Mouse (Mus musculus): ENCODE results near the gene Gm48552. TPM values are rescaled to one million over a fixed set of nuclear protein-coding genes. Genes with fewer than 3 reads are reported as not detected.

The Gm48552 gene
- 3.6 and 5.9 TPM in 2 replicates for polyA plus RNA-seq (2012; rRNA removed)

DNA sequence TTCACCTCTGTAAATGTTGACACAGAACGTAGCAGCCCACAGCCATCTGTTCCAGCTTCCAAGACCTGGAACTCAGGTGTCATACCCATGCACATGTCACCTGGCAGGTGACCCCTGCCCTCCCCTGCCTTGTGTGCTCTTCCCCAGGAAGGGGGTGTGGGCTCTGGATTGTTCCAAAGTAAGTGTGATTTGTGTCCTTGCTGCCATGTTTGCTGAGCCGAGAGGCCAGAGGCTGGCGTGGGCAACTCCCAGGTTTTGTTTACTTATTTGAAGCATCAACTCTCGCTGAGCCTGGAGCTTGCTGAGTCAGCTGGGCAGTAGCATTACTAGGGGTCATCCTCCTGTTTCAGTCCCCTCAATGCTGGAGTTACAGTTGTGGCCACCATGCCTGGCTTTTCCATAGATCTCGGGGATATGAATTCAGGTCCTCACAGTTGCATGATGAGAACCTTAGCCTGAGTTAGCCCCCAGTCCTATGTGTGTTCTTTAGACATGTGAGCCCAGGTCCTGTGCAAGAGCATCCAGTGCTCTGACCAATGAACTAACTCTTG, at the start of gene Gm48552:
Gene Gm48552, plus strand, starts transcription at position 501 of the 551 bp plus-strand sequence.
- no peak within 1 kb of the TSS for H3K4me3 ChIP-seq (replicated peaks; ENCODE audit: extremely low read depth, low read depth, low read length)
- no peak for DNase-seq
- H3K4me1 ChIP-seq (ENCODE audit: control insufficient read depth, insufficient read depth, low read length) = peaks cover 17% of the 10 kb centered on the region
- WGBS = 56% methylated on average over 5 of the region's 5 CpGs
- TF ChIP-seq CTCF (IDR thresholded peaks at IDR 0.05; ENCODE audit: insufficient read depth, low read length) (no peak), POLR2A (IDR thresholded peaks at IDR 0.05; ENCODE audit: borderline replicate concordance, extremely low read depth, low read depth, low read length) (no peak)

DNA sequence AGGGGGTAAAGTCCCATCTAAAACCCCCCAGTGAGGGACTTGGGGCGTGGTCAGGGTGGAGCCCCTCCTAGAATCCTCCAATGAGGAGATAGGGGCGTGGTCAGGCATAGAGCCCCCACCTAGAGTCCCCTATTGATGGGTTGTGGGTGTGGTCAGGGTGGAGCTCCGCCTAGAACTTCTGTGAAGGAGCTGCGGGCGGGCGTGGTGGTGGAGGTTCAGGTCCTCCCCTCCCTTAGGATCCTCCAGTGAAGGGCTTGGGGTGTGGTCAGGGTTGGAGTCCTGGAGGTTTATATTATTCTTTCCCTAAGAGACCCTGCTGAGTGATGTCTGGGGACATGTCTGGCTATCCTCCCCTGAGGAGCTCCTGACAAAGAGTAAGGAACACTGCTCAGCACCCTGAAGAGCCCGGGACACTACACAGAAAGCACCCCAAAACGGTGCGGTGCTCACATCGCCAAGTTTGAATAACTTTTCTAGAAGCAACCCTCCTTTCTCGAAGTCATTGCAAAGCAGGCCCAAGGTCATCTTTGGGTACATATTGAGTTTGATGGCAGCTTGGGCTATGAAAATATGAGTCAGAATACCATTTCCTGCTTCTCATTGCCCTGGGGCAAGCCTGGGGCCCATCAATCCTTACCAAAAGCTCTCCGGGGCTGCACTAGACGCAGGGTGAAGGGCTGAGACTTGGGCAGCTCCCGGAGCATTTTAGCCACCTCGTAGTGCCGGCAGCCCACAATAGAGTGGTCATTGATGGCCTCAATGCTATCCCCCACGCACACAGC, 48.1 kb upstream of the Gm48552 start:
- DNase-seq = no peak
- Histone ChIP-seq H3K4me1 (ENCODE audit: control insufficient read depth, insufficient read depth, low read length) (no peaks in the 10 kb centered on the region), H3K4me3 (replicated peaks; ENCODE audit: extremely low read depth, low read depth, low read length) (no peak overlapping the region)
- WGBS = 54% methylated on average over 17 of the region's 17 CpGs
- no peak for TF ChIP-seq CTCF (IDR thresholded peaks at IDR 0.05; ENCODE audit: insufficient read depth, low read length)

DNA sequence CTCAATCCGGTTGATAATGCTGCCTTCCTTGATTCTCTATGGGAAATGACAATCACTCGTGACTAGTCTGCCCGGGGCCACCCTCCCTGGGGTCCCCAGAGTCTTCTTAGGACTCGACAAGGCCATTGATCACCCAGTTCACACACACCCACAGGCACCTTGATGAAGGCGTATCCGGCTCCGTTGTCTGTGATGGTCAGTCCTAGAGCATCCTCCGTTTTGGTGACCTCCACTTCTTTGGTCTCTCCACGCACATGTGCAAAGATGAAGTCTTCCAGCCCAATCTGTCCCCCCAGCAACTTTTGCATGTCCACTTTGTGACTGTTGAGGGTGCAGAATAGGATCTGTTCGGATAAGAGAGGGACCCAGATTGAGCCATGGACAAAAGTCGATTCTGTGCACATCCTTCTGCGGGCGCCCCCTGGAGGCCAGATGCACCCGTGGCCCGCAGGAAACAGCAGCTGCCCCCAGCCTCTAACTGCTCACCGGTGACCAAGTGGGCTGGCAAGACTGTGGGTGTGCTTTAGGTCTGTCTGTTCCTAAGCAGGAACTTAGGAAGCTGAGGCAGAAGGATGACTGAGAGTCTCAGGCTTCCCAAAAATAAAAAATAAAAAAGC, 47.4 kb upstream of the Gm48552 start:
- DNase-seq = peak; percentile 77
- Histone ChIP-seq H3K4me1 (ENCODE audit: control insufficient read depth, insufficient read depth, low read length) (no peaks in the 10 kb centered on the region), H3K4me3 (replicated peaks; ENCODE audit: extremely low read depth, low read depth, low read length) (no peak overlapping the region)
- TF ChIP-seq POLR2A (IDR thresholded peaks at IDR 0.05; ENCODE audit: borderline replicate concordance, extremely low read depth, low read depth, low read length) (no peak), CTCF (IDR thresholded peaks at IDR 0.05; ENCODE audit: insufficient read depth, low read length) (peak; percentile 58)
- 36% methylated on average over 16 of the region's 16 CpGs for WGBS

DNA sequence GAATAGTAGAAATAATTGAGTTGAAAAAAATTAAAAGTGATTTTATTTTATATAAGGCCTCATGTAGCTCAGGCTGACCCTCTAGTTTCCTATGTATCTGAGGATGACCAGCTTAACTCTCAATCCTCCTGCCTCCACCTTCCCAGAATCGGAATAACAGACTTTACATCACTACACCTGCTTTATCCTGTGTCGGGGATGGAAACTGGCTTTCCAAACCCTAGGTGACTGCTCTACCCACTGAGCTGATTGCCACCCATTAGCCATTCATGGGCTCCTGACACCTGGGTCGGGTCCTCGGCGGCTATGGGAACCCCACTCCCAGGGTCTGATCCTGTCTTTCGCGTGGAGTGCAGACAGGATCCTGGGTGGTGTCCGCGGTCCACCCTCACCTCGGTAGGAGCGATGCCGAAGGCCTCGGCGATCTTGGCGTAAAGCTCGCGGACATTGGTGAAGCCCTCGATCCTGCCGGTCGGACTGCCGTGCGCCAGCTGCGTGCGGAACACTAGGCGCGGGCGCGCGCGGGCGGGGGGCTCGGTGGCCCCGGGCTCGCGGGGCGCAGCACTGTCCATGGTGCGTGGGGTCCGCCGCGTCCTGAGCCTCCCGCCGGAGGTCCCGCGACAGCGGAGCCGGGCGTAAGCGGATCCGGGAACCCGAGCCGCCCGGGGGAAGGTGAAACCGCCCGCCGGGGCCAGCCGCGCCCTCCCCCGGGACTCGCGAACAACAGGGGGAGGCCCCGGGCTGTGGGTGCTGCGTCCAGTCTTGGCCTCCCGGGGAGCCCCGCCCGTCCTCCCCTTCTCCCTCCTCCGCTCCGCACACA, 45.9 kb upstream of the Gm48552 start, which contains the start of gene Gipc3:
Gene Gipc3, minus strand, starts transcription at position 581 of the 820 bp plus-strand sequence.
- DNase-seq = no peak
- TF ChIP-seq POLR2A (IDR thresholded peaks at IDR 0.05; ENCODE audit: borderline replicate concordance, extremely low read depth, low read depth, low read length) (no peak), CTCF (IDR thresholded peaks at IDR 0.05; ENCODE audit: insufficient read depth, low read length) (no peak)
- Histone ChIP-seq H3K4me1 (ENCODE audit: control insufficient read depth, insufficient read depth, low read length) (peaks cover 3% of the 10 kb centered on the region; the same call in 1 of the 2 replicates), H3K4me3 (replicated peaks; ENCODE audit: extremely low read depth, low read depth, low read length) (peak within 1 kb of the TSS; percentile 64)
- WGBS = 4% methylated on average over 65 of the region's 67 CpGs

DNA sequence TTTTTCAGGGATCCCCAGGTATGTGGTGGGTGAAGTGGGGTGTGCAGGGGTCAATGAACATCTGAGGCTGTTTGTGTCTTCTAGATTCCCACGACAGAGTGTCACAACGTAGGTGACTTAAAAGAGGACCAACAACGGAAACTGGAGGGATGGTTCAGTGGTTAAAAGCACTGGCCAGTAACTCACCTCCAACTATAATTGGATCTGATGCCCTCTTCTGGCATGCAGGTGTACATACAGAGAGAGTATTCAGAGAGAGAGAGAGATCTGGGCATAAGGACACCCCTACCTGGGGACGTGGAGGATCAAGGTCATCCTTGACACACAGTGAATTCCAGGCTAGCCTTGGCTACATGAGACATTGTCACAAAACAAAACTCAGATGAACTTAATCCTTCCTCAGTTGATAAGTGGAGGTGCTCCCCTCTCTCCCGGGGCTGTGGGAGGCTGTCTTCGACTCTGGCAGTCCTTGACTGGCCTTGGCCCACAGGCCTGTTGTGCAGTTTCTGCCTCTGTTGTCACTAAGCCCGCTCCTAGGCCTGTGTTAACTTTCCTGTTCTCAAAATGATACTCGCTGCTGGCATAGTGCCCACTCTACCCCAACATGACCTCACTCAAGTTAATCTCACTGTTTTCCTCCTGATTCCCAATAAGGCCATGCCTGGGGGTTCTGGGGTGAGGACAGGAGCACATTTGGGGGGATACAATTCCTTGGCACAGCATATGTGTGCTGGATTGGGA, 44.2 kb upstream of the Gm48552 start:
- no peak for DNase-seq
- no peak for TF ChIP-seq POLR2A (IDR thresholded peaks at IDR 0.05; ENCODE audit: borderline replicate concordance, extremely low read depth, low read depth, low read length)
- no peak for TF ChIP-seq CTCF (IDR thresholded peaks at IDR 0.05; ENCODE audit: insufficient read depth, low read length)
- peaks cover 9% of the 10 kb centered on the region for H3K4me1 ChIP-seq (ENCODE audit: control insufficient read depth, insufficient read depth, low read length)

DNA sequence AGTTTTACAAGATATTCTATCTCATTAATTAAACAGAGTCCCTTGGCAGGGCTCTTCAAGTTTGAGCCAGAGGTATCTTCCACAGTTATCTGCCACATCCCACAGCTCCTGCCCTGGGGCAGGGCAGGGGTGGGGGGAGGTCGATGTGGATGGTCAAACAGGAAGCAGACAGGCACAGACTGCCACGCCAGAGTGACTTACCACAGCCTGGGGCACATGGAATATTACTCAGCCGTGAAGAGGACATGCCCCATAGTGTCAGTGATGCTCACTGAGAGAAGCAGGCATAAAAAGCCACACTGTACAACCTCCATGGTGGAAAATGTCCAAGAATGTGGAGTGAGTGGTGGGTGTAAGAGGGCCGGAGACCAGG, 43.7 kb upstream of the Gm48552 start:
- TF ChIP-seq POLR2A (IDR thresholded peaks at IDR 0.05; ENCODE audit: borderline replicate concordance, extremely low read depth, low read depth, low read length) (no peak), CTCF (IDR thresholded peaks at IDR 0.05; ENCODE audit: insufficient read depth, low read length) (no peak)
- no peak overlapping the region for H3K4me3 ChIP-seq (replicated peaks; ENCODE audit: extremely low read depth, low read depth, low read length)
- WGBS = 76% methylated on average over 4 of the region's 4 CpGs
- H3K4me1 ChIP-seq (ENCODE audit: control insufficient read depth, insufficient read depth, low read length) = peaks cover 11% of the 10 kb centered on the region
- no peak for DNase-seq

More for the DNA sequence above, 44.2 kb upstream of the Gm48552 start:
- 32% methylated on average over 8 of the region's 8 CpGs for WGBS
- H3K4me3 ChIP-seq (replicated peaks; ENCODE audit: extremely low read depth, low read depth, low read length) = no peak overlapping the region

DNA sequence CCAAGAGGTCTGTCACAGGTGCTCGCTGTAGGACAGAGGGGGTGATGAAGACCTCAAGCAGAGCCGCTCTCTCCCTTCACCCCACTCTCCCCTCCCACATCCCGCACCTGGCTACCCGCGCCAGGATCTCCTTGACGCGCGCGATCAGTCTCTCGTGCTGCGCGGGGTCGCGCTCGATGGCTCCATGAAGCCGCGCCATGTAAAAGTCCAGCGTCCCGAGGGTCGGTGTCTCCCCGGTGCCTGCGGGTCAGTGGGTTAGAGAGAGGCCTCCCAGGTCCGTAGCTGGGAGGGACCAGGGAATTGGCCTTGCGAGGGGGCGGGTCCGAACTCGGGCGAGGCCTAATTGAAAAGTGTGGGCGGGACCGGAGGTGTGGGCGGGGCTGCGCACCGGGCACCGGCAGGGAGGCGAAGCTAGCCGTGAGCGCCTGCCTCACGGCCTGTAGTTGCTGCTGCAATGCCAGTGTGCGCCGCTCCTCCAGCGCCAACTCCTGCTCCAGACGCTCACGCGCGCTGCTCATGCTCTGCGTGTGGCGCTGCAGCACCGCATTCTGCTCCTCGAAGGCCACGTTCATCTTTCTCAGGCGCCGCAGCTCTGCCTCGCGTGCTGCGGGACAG, 42.2 kb upstream of the Gm48552 start:
- Histone ChIP-seq H3K4me1 (ENCODE audit: control insufficient read depth, insufficient read depth, low read length) (peaks cover 11% of the 10 kb centered on the region), H3K4me3 (replicated peaks; ENCODE audit: extremely low read depth, low read depth, low read length) (peak overlapping the region; percentile 11)
- 42% methylated on average over 55 of the region's 55 CpGs for WGBS
- TF ChIP-seq CTCF (IDR thresholded peaks at IDR 0.05; ENCODE audit: insufficient read depth, low read length) (no peak), POLR2A (IDR thresholded peaks at IDR 0.05; ENCODE audit: borderline replicate concordance, extremely low read depth, low read depth, low read length) (no peak; the same call in 1 of the 2 replicates)
- DNase-seq = peak; percentile 63

DNA sequence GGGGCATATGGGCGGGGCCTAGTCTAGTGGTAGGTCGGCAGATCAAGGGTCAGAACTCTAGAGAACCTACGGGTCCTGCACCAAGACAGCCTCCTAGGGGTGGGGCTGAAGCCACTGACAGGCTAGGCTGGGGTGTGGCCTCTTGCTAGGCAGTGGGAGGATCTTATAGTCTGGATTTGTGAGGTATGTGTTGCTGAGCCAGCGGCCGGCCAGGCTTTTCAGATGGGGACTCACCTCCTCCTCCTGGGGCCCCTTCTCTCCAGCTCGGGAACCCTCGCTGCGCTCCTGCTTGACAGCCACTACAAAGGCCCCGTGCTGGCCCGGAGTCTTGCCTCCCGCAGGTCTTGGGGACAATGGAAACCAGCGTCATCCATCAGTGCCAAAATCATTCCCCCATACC, 39.7 kb upstream of the Gm48552 start:
- no peak for DNase-seq
- WGBS = 10% methylated on average over 12 of the region's 12 CpGs
- no peak for TF ChIP-seq CTCF (IDR thresholded peaks at IDR 0.05; ENCODE audit: insufficient read depth, low read length)
- TF ChIP-seq POLR2A (IDR thresholded peaks at IDR 0.05; ENCODE audit: borderline replicate concordance, extremely low read depth, low read depth, low read length) = no peak
- Histone ChIP-seq H3K4me3 (replicated peaks; ENCODE audit: extremely low read depth, low read depth, low read length) (peak overlapping the region; percentile 86), H3K4me1 (ENCODE audit: control insufficient read depth, insufficient read depth, low read length) (peaks cover 11% of the 10 kb centered on the region)

Measured in lung, adult 2 months (tissue).